Comparison of ENCODE assay signal across 23 mouse cellular contexts in the genomic region with DNA sequence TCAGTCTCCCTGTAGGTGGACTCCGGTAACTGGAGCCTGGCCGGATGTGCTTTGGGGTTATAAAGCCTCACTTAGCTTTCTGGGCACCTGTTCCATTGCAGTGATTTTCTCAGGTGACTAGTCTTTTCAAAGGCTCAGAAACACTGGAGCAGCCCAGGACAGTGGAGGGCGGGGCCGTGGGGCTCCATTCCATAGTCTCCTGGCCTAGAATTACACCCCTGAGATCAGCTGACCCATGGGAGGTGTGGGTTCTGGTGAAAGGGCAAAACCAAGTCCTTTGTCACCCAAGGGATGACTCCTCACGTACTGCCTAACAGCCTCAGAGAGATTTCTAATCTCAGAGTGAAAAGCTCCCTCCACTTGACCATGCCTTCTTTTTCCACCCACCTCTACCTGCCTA. TPM values are rescaled to one million over a fixed set of nuclear protein-coding genes. Genes with fewer than 3 reads are reported as not detected.
"Had no signal": no experiment of that assay in that cellular context is flagged by ENCODE, and none has a peak within 500 bp of the region (broad histone marks: within the 10 kb centered on the region; RNA-seq: fewer than 3 reads in every experiment).

No protein-coding gene starts in this region.

- H3K27ac ChIP-seq: limb, embryonic 15.5 days; liver, embryonic 12.5 days; midbrain, embryonic 10.5 days; midbrain, embryonic 15.5 days; neural tube, embryonic 12.5 days; stomach, embryonic 15.5 days had no signal

- H3K9me3 ChIP-seq: limb, embryonic 15.5 days; liver, embryonic 12.5 days; midbrain, embryonic 10.5 days; midbrain, embryonic 15.5 days; neural tube, embryonic 12.5 days; stomach, embryonic 15.5 days had no signal

- H3K4me3 ChIP-seq: limb, embryonic 15.5 days; liver, embryonic 12.5 days; midbrain, embryonic 10.5 days; midbrain, embryonic 15.5 days; neural tube, embryonic 12.5 days; stomach, embryonic 15.5 days had no signal

- H3K4me2 ChIP-seq: limb, embryonic 15.5 days; liver, embryonic 12.5 days; lung, embryonic 14.5 days; midbrain, embryonic 15.5 days; neural tube, embryonic 12.5 days; stomach, embryonic 15.5 days had no signal

- DNase-seq: kidney, adult 9 months; lung, embryonic 14.5 days; lung, postnatal 10 days; lung, postnatal 4 days; thymus, postnatal 4 days had no signal

- H3K36me3 ChIP-seq: limb, embryonic 15.5 days; liver, embryonic 12.5 days; midbrain, embryonic 10.5 days; midbrain, embryonic 15.5 days; neural tube, embryonic 12.5 days; stomach, embryonic 15.5 days had no signal

- ATAC-seq: inflammation-experienced regulatory T-cells, adult 6 months; liver, embryonic 12.5 days; midbrain, embryonic 15.5 days had no signal

- H3K9ac ChIP-seq: limb, embryonic 15.5 days; liver, embryonic 12.5 days; lung, embryonic 14.5 days; midbrain, embryonic 15.5 days; neural tube, embryonic 12.5 days; stomach, embryonic 15.5 days had no signal

- H3K27me3 ChIP-seq: midbrain, embryonic 15.5 days; neural tube, embryonic 12.5 days; stomach, embryonic 15.5 days had no signal

RNA-seq across cellular contexts. Expression of gene Tmem211, which starts 3.5 kb away (rescaled TPM):
- total RNA-seq: layer of hippocampus, adult 8-10 months; layer of hippocampus, postnatal 14 days; left cerebral cortex, adult 8-10 months; left cerebral cortex, postnatal 25 days; megakaryocyte, adult 5-6 weeks; monocyte, adult 5-6 weeks; neutrophil, adult 5-6 weeks had no signal
- polyA plus RNA-seq: inflammation-experienced regulatory T-cells, adult 6 months; large intestine, adult 2 months; limb, embryonic 11.5 days; liver, embryonic 12.5 days; liver, embryonic 16.5 days; lung, embryonic 14.5 days; midbrain, embryonic 10.5 days; neural tube, embryonic 12.5 days; spleen, adult 2 months had no signal
